Mouse (Mus musculus) lung, embryonic 15.5 days (tissue): ENCODE results near the gene Arsg. TPM values are rescaled to one million over a fixed set of nuclear protein-coding genes. Genes with fewer than 3 reads are reported as not detected.
A peak's percentile ranks its signal among the peaks of the same experiment; 100 is the strongest.

Experiments used
- ATAC-seq: fragments of 200-750 bp; cut with Nextera tagmentation; 2 replicates; pipeline ENCODE4 v1.8.0; 2017; ENCODE audit warnings: moderate number of reproducible peaks, borderline replicate concordance; ENCODE audit not compliant: low FRiP score, low TSS enrichment; ENCODE audit errors: extremely low read depth
- H3K27ac ChIP-seq: fragments of 300-500 bp; sonication (generic); 2 replicates; pipeline ENCODE4 v1.5.1; 2015; ENCODE audit warnings: moderate library complexity, mild to moderate bottlenecking, inconsistent platforms
- H3K27me3 ChIP-seq: fragments of 300-500 bp; sonication (generic); 2 replicates; pipeline ENCODE4 v1.6.1; 2015; ENCODE audit warnings: inconsistent platforms
- H3K36me3 ChIP-seq: fragments of 300-500 bp; sonication (generic); 2 replicates; pipeline ENCODE4 v1.6.1; 2015; ENCODE audit warnings: inconsistent platforms
- H3K4me1 ChIP-seq: fragments of 300-500 bp; sonication (generic); 2 replicates; pipeline ENCODE4 v1.6.1; 2015; ENCODE audit warnings: inconsistent platforms
- H3K4me2 ChIP-seq: fragments of 300-500 bp; sonication (generic); 2 replicates; pipeline ENCODE4 v1.6.1; 2015; ENCODE audit warnings: inconsistent platforms, mild to moderate bottlenecking, moderate library complexity
- H3K4me3 ChIP-seq: fragments of 300-500 bp; sonication (generic); 2 replicates; pipeline ENCODE4 v1.5.1; 2015; ENCODE audit warnings: mild to moderate bottlenecking, inconsistent platforms
- H3K9ac ChIP-seq: fragments of 300-500 bp; sonication (generic); 2 replicates; pipeline ENCODE4 v1.6.1; 2015; ENCODE audit warnings: inconsistent platforms
- H3K9me3 ChIP-seq: fragments of 300-500 bp; sonication (generic); 2 replicates; pipeline ENCODE4 v1.6.1; 2016; ENCODE audit warnings: inconsistent platforms
- WGBS: fragments of 180-500 bp; shearing (Covaris S2); methylation state at CpG from one replicate; pipeline ENCODE4 v1.1.7; 2015; 5-methylcytosine and 5-hydroxymethylcytosine counted together
- polyA plus RNA-seq: library from polyadenylated mRNA; unstranded; fragments of >200 nt; fragmentation: Nextera tagmentation; extraction: Ambion mirVana; gene quantifications from 2 replicates; pipeline ENCODE4 v1.2.1, GENCODE M21; 2015

Arsg gene
- polyA plus RNA-seq, 1 experiment from 2014 or later = 4.2 TPM

DNA sequence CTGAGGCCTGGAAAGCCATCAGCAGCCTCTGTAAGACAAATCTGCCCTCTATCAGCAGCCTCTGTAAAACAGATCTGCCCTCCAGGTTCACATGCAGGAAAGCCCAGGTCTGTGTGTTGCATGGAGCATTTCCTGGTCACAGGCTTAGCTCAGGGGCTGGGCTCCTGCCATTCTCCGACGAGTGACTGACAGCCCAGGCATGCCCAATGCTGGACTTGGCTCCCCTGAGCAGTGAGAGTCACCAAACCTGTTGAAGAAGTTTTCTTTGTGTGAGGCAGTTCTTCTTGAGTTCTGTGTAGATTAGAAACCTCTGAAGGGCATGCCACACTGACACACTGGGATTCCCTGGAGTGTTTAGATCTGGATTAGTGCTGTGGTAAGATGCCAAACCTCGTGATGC is 81.3 kb downstream of the Arsg start:
- no peaks in the 10 kb centered on the region for H3K27me3 ChIP-seq
- H3K4me1 ChIP-seq = 0 out of 2 replicates have a peak, but pooled peaks cover 3% of the 10 kb centered on the region
- H3K36me3 ChIP-seq = no peaks in the 10 kb centered on the region
- H3K27ac ChIP-seq = peak overlapping the region; percentile 47; the same call in 1 of the 2 replicates
- no peak overlapping the region; the same call in 1 of the 2 replicates for H3K9ac ChIP-seq
- 35% methylated on average over 3 of the region's 3 CpGs for WGBS
- H3K4me2 ChIP-seq = no peak overlapping the region
- ATAC-seq = no peak
- no peaks in the 10 kb centered on the region for H3K9me3 ChIP-seq
- no peak overlapping the region for H3K4me3 ChIP-seq

GRCm38 (mm10) chr11:109556130-109556529 is 83.0 kb downstream of the Arsg start:
- Histone ChIP-seq H3K9me3 (no peaks in the 10 kb centered on the region), H3K9ac (no peak overlapping the region), H3K36me3 (no peaks in the 10 kb centered on the region), H3K27ac (no peak overlapping the region), H3K4me3 (no peak overlapping the region), H3K27me3 (no peaks in the 10 kb centered on the region), H3K4me1 (peaks cover 11% of the 10 kb centered on the region), H3K4me2 (no peak overlapping the region)
- ATAC-seq = no peak
- WGBS = 80% methylated on average over 6 of the region's 6 CpGs

GRCm38 (mm10) chr11:109557419-109557818 is 84.2 kb downstream of the Arsg start:
- H3K4me3 ChIP-seq = no peak overlapping the region
- H3K4me1 ChIP-seq = peaks cover 22% of the 10 kb centered on the region
- no peak for ATAC-seq
- no peaks in the 10 kb centered on the region for H3K9me3 ChIP-seq
- no peak overlapping the region for H3K4me2 ChIP-seq
- no peak overlapping the region for H3K9ac ChIP-seq
- no peaks in the 10 kb centered on the region for H3K36me3 ChIP-seq
- no peaks in the 10 kb centered on the region for H3K27me3 ChIP-seq
- 56% methylated on average over 11 of the region's 11 CpGs for WGBS
- no peak overlapping the region for H3K27ac ChIP-seq

- 70% methylated on average over 12 of the region's 12 CpGs for WGBS
- Histone ChIP-seq H3K9me3 (no peaks in the 10 kb centered on the region), H3K4me2 (no peak overlapping the region), H3K27me3 (no peaks in the 10 kb centered on the region), H3K9ac (no peak overlapping the region), H3K36me3 (no peaks in the 10 kb centered on the region), H3K4me1 (peaks cover 21% of the 10 kb centered on the region), H3K27ac (no peak overlapping the region), H3K4me3 (no peak overlapping the region)
- no peak for ATAC-seq
These were observed 86.1 kb downstream of the Arsg start for GRCm38 (mm10) chr11:109559241-109559640.

DNA sequence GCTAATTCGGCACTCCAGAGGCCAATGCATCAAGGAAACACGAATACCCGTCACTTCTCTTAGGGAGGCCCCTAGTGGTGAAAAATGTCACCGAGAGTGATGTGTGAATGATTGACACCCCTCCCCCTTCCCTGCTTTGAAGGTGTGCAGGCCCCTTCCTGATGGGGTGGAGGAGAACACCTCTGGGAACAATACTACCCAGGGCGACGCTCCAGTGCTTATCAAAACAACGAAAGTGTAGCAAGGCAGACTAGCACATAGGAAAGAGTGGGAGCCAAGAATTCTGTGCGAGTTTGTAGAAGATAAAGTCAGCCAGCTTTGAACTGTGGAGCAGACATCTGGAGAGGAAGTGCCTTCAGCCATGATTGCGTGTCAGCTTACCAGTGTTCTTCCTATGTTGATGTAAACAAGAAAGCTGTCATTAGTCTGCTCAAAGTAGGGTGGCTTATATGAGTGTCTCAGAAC is 87.7 kb downstream of the Arsg start:
- H3K36me3 ChIP-seq = no peaks in the 10 kb centered on the region
- H3K4me3 ChIP-seq = no peak overlapping the region
- WGBS = 9% methylated on average over 9 of the region's 9 CpGs
- peak overlapping the region; percentile 70 for H3K27ac ChIP-seq
- no peak overlapping the region for H3K4me2 ChIP-seq
- no peak overlapping the region for H3K9ac ChIP-seq
- ATAC-seq = peak; percentile 76
- peaks cover 19% of the 10 kb centered on the region for H3K4me1 ChIP-seq
- H3K9me3 ChIP-seq = no peaks in the 10 kb centered on the region
- H3K27me3 ChIP-seq = no peaks in the 10 kb centered on the region

DNA sequence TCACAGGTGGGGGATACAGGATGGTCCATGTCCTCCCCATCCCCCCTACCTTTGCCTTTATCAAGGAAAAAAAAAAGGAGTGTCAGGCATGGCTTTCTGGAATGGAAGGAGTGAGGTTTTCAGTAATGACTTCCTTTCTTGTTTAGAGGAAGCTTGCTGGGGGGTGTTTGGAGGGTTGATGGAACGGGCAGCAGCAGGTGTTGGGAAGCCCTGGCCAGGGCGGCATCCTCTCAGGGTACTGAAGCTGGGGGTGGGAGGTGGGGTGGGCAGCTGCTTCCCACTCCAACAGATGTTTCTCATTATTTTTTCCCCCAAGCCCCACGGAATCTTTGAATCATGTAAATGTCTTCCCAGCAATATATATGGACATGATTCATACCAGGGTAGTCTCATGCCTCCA is 88.3 kb downstream of the Arsg start:
- Histone ChIP-seq H3K9ac (no peak overlapping the region), H3K9me3 (no peaks in the 10 kb centered on the region), H3K4me3 (no peak overlapping the region), H3K27me3 (no peaks in the 10 kb centered on the region), H3K4me1 (peaks cover 19% of the 10 kb centered on the region), H3K4me2 (no peak overlapping the region), H3K27ac (peak overlapping the region; percentile 70), H3K36me3 (no peaks in the 10 kb centered on the region)
- ATAC-seq = no peak
- 32% methylated on average over 3 of the region's 3 CpGs for WGBS

DNA sequence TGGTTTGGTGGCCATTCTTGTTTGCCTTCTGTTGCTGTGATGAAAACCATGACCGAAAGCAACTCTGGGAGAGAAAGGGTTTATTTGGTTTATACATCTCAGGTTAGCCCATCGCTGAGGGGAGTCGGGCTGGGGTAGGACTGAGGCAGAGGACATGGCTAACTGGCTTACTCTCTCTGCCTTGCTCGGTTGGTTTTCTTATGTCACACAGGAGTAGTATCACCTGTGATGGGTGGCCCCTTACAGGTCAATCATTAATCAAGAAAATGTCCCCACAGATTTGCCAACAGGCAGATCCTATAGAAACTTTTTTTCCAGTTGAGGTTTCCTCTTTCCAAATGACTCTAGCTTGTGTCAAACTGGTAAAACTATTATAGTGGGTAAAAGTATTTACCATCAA is 90.5 kb downstream of the Arsg start:
- H3K4me1 ChIP-seq = peaks cover 22% of the 10 kb centered on the region
- no peak overlapping the region for H3K27ac ChIP-seq
- H3K9ac ChIP-seq = no peak overlapping the region
- no peak overlapping the region for H3K4me2 ChIP-seq
- 65% methylated on average over 4 of the region's 4 CpGs for WGBS
- no peaks in the 10 kb centered on the region for H3K36me3 ChIP-seq
- no peaks in the 10 kb centered on the region for H3K27me3 ChIP-seq
- no peaks in the 10 kb centered on the region for H3K9me3 ChIP-seq
- ATAC-seq = no peak
- no peak overlapping the region for H3K4me3 ChIP-seq

DNA sequence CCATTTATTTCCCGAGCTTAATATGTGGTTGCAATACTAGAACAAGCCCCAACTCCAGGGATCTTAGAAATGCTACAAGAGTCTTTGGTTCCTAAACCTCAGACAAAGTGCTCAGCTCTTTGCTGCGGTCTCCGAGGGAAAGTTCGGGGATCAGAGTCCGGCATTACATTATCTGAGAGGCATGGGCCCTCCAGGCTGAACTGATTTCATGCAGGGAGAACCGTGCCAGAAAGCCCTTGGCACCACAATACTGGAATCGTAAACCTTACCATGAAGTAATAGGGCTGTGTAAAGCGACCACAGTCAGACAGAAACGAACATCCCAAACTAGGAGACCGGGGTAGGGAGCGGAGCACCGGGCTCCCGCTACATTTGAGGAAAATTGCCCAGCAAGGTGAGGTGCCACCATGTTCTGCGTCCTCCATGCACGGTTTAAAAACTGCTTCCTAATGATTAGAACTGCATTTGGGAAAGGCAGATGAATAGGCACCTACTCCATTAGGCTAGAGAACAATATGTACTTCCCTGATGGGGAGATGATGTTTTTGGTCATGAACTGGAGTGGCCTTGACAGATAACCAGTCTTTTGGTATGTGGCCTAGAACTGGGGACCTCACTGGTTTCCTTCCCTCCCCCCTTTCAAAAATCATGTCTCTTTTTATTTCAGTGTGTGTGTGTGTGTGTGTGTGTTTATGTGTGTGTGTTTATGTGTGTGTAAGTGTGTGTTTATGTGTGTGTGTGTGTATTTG is 91.5 kb downstream of the Arsg start:
- Histone ChIP-seq H3K36me3 (no peaks in the 10 kb centered on the region), H3K9ac (no peak overlapping the region), H3K4me1 (peaks cover 22% of the 10 kb centered on the region), H3K27ac (no peak overlapping the region), H3K9me3 (no peaks in the 10 kb centered on the region), H3K27me3 (no peaks in the 10 kb centered on the region), H3K4me3 (no peak overlapping the region), H3K4me2 (no peak overlapping the region)
- ATAC-seq = no peak
- 84% methylated on average over 15 of the region's 15 CpGs for WGBS

GRCm38 (mm10) chr11:109569007-109569618 is 95.9 kb downstream of the Arsg start:
- Histone ChIP-seq H3K4me3 (no peak overlapping the region), H3K27ac (no peak overlapping the region), H3K27me3 (no peaks in the 10 kb centered on the region), H3K4me1 (peaks cover 3% of the 10 kb centered on the region; the same call in 1 of the 2 replicates), H3K36me3 (no peaks in the 10 kb centered on the region), H3K4me2 (no peak overlapping the region), H3K9me3 (no peaks in the 10 kb centered on the region), H3K9ac (no peak overlapping the region)
- 58% methylated on average over 12 of the region's 12 CpGs for WGBS
- ATAC-seq = no peak

- Histone ChIP-seq H3K27me3 (no peaks in the 10 kb centered on the region), H3K36me3 (no peaks in the 10 kb centered on the region), H3K9ac (no peak overlapping the region), H3K27ac (no peak overlapping the region), H3K4me2 (no peak overlapping the region), H3K4me1 (peaks cover 10% of the 10 kb centered on the region), H3K4me3 (no peak overlapping the region), H3K9me3 (no peaks in the 10 kb centered on the region)
- no peak for ATAC-seq
- 62% methylated on average over 7 of the region's 7 CpGs for WGBS
These were observed 96.6 kb downstream of the Arsg start for GRCm38 (mm10) chr11:109569809-109570208.

GRCm38 (mm10) chr11:109572051-109572450 is 98.9 kb downstream of the Arsg start:
- H3K9me3 ChIP-seq = no peaks in the 10 kb centered on the region
- H3K27ac ChIP-seq = no peak overlapping the region
- H3K4me2 ChIP-seq = no peak overlapping the region
- no peak overlapping the region for H3K9ac ChIP-seq
- peaks cover 26% of the 10 kb centered on the region for H3K4me1 ChIP-seq
- ATAC-seq = no peak
- no peak overlapping the region for H3K4me3 ChIP-seq
- no peaks in the 10 kb centered on the region; the same call in 1 of the 2 replicates for H3K36me3 ChIP-seq
- H3K27me3 ChIP-seq = no peaks in the 10 kb centered on the region
- WGBS = 89% methylated on average over 11 of the region's 11 CpGs

DNA sequence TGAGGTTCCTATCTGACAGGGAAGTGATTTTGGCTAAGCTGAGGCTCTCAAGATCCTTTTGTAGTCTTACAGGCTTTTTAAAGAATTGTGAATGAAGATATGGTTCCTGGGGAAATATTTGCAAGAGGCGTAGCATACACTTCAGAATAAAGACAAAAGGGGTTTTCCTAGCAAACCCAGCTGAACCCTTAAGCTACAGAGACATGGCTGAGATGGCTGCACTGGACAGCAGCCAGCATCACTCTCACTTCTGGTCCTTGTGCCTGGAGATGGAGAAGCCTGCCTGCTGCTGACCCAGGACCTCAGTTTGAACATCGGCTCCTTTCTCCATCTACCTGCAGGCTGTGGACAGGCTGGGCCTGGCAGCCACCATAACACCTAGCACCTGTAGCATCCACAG is 101.4 kb downstream of the Arsg start:
- Histone ChIP-seq H3K4me2 (no peak overlapping the region), H3K9me3 (no peaks in the 10 kb centered on the region), H3K4me1 (peaks cover 25% of the 10 kb centered on the region), H3K36me3 (peaks cover 14% of the 10 kb centered on the region), H3K9ac (no peak overlapping the region), H3K27ac (peak overlapping the region; percentile 29; the same call in 1 of the 2 replicates), H3K27me3 (no peaks in the 10 kb centered on the region), H3K4me3 (no peak overlapping the region)
- WGBS = 33% methylated on average over 2 of the region's 2 CpGs
- no peak for ATAC-seq
